Mouse (Mus musculus) CD4-positive, CD25-positive, alpha-beta regulatory T cell, adult 2 months (primary cell): ENCODE data around the gene Sumf1.
A peak's percentile ranks its signal among the peaks of the same experiment; 100 is the strongest.

Experiments used
- DNase-seq: peaks from one replicate; pipeline ENCODE4 v3.0.0-alpha.2; 2012; ENCODE audit warnings: low read depth, low spot score

The Sumf1 gene

DNA sequence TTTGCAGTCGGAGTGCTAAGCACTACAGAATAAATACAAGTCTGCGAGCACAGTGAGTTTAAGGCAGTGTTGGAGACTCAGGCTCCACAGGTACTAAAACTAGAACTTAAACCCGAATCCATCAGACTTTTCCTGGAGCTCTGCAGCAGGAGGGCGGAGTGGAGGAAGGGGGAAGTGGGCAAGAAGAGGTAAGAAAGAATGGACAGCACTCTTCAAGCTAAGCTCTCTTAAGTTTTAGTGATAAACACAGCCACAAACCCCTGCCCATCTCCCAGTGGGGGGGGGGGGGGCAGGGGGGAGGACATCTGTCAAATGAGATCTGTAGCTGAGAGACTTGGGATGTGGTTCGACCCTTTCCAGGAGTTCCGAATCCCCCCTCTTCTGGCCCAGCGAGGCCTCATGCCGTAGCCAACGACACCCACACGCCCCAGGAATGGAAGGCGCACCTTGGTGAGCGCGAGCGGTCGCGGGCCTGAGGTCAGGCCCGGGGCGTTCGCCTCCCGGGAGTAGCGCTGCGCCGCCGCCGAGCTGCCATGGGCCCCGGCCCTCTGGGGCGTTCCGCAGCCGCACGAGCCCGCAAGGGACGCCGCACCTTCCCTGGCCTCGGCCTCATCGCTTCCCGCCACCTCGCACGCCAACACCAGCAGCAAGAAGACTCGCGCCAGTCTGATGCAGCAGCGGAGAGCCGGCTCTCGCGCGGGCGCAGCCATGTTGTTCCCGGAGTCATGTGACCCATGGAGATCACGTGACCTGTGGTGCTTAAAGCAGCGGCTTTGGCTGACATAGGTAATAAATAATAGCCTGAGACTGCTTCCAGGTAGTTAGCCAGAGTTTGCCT is at the start of gene Sumf1:
Gene Sumf1, minus strand, starts transcription at position 736 of the 838 bp plus-strand sequence.
- peak; percentile 94 for DNase-seq

DNA sequence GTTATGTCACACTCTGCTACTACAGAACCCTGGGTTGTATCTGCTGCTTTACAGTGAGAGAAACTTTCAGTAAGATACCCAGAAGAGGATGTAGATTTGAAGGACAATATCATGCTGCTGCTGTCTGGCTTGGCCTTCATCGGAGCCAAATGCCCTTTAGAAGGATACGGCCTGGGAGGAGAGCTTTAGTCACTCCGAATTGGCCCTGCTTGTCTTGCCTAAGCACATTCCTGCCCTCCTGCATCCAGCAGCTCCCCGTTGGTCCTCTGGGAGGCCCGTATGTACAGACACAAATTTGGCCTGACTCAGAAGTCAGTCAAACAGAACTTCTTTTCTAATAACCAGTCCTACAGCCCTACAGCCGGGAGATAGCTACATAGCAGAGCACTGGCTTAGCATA is 49.2 kb upstream of the Sumf1 start:
- no peak for DNase-seq

DNA sequence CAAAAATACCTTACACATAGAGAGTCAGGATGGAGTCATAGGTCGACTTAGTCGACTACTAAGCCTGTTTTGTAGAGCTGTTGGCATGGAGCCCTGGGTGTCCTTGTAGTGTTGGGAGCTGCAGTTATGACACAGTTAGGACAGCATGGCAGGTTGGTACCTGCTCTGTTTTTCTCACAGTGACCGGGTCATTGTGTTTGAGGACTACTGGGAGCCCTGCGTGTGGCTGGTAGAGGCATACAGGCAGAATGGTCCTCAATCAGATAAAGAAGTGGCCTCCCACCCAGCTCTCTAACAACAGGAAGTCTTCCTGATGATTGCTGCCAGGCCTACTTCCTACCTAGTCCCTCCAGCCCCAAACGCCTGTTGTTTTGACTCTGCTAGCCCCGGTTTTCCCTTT is 47.7 kb upstream of the Sumf1 start:
- no peak for DNase-seq

DNA sequence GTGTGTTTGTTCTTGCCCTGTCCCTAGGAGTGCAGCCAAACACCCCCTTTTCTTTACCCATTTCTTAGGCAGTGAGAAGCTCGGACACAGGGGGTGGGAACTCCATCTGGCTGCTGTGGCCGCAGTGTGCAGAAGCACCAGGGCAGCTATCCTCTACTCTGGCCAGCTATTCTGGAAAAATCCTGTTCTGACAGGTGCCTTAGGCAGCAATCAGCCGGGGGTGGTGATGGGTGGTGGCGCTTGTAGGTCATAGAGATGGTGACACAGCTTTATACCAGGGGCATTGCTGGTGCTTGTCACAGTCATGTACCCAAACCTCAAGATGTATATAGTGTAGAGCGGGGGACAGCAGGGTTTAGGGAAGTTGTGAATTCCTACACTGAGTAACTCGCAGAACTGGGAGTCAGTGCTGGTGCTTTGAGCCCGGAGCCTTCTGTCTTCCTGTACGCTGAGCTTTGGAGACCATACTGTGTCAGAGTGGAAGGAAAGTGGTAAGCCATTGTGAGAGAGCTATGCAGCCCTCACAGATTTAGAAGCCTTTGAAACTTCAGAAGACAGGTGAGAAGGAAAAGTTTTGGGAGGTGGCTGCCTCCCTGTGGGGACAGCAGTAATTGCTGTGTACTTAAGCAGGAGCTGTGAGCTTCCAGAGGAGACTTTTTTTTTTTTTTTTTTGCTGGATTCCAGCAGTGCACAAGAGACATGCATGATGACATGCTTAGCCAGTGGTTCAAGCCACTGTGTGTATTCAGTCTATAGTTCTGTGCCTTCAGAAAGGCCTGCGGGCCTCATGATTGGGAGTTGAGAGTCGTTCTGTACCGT is 46.7 kb upstream of the Sumf1 start:
- no peak for DNase-seq

DNA sequence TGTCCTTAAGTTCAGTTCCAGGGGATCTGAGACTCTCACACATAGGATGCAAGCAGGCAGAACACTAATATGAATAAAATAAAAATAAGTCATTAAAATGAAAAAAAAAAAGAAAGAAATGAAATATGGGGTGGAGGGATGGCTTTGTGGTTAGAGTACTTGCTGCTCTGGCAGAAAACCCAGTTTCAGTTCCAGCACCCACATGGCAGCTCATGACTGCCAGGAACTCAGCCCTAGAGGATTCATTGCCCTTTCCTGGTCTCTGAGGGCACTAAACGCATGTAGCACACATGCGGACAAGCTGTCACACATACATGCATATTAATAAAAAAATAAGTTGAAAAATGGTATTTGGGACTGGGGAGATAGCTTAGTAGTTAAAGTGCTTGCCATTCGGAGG is 45.2 kb upstream of the Sumf1 start:
- DNase-seq, result no peak

DNA sequence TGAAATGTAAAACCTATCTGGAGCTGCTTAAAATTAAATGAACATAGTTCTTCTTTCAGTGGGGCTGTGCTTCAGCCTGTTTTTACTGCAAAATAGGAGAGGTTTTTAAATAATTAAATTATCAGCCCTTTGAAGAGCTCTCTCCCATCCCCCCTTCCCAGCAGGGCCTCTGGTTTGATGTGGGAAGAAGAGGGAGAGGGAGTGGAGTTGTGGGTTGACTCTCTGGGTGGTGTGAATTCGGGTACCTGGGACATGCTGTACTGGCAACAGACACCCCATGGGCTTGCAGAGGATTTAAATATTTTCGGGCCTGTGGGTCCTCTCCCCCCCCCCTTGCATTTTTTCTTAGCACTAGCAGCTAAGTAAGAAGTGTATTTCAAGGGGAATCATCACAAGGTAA is 43.2 kb upstream of the Sumf1 start:
- DNase-seq, result no peak

DNA sequence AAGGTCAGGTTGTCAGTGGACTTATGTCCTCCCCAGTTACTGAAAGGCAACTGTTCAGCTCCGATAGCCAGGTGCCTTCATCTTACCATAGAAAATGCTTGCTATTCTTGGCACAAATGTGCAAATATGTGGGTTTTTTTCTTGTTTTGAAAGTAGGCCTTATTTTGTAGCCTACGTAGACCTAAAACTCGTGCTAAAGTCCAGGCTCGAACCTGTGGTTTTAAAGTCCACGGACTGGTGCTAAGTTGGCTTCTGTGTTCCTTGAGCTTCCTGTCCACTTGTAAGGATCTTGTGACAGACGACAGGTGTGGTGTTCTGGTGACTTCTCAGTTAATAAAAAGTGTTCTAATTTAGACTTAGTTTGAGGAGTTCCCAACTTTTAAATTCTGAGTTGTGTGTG is 42.7 kb upstream of the Sumf1 start:
- no peak for DNase-seq

DNA sequence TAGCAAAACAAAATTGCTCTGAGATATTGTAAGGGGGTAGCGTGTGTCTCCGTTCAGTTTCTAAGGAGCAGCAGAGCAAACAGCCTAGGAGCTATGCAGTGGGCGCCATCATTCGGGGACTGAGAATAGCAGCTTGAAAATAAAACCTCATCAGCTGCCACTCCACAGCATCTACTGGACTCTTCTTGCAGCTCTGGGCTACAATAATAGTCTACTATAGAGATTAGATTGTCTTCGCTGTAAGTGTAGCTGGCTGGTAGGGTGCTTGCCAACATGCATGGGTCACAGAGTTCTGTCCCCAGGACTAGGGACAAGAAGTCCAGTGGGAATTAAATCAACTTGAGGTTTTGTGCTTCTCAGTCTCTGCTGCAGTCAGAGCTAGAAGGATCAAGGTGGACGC is 42.1 kb upstream of the Sumf1 start:
- no peak for DNase-seq

DNA sequence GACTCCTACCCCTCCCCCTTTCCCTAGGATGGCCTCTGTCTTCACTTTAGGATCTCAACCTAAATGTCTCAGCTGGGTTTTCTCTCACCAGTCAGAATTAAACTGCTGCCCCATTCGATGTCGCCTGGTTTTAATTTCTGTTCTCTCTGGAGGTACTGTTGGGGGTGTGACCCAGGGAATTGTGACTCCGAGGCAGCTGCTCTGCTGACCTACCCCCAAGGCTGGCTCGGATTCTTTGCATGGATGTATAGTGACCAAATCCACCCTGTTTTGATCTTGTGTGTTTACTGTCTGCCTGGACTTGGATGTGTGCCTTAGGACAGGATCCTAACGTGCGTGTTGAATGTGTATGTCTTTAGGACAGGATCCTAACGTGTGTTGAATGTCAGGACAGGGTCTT is 40.8 kb upstream of the Sumf1 start:
- DNase-seq, result no peak

DNA sequence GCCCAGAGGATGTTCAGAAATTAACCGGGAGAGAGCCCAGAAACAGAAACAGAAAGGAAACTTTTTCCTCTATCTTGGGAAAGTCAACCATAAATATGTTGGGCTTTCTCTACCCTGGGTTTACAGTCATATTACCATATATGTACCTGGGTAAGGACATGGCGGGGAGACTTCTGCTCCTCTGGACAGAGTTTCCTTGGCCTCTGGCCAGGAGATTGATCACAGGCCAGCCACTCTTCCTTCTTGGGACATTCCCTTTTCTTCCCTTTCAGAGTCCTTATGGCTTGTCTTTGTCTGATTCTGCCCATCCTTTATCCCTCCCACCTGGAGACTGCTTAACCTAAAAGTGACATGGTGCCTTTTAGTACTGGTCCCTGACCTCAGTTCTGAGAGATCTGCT is 39.6 kb upstream of the Sumf1 start:
- no peak for DNase-seq

DNA sequence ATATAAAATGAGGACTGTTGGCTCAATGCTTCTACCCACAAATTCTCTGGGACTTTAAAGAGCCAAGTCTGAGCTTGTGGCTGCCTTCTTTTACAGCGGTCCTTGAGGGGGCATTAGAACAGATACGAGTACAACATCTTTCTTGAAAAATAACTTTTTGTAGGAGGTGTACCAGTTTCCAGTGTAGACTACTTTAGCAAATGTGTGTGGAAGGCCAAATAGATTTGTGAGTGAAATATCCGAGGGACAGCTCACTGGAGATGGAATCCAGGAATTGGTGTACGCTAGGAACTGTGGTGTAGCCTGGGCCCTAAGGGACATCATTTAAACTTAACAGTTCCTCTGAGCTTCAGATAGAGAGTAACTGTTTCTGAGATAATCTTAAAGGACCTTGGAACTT is 39.0 kb upstream of the Sumf1 start:
- no peak for DNase-seq

DNA sequence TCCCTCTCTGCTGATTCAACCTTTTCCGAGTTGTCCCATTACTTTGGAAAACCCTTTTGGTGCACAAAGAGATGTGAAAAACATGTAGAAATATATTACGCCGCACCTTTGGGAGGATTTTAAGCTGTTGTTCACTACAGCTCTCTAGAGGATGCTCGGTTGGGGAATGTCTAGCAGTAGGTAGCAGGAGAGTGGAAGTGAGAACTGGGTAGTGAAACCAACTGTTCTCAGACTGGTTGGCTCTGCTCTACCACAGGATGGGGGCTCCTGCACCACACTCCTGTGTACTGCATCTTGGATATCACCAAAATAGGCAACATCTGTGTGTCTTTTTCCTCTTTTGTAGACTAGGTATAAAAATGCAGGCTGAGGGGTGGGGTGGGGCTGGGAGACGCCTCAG is 37.5 kb upstream of the Sumf1 start:
- no peak for DNase-seq

DNA sequence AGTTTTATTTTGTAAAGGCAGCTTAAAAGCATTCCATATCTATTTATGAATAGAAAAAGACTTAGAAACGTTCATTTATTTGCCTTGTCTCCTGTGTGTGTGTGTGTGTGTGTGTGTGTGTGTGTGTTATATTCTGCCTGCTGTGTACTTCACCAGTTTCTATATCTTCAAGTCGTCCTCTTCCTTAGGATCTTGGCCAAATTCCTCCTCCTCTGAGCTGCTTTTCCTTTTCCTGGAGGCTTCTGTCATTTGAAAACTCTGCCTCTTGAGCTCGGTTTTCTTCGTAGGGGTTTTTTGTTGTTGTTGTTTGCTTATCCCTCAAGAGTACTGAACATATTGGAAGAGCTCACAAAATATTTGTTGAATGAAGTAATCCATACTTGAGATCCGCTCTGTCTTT is 37.1 kb upstream of the Sumf1 start:
- DNase-seq, result no peak

DNA sequence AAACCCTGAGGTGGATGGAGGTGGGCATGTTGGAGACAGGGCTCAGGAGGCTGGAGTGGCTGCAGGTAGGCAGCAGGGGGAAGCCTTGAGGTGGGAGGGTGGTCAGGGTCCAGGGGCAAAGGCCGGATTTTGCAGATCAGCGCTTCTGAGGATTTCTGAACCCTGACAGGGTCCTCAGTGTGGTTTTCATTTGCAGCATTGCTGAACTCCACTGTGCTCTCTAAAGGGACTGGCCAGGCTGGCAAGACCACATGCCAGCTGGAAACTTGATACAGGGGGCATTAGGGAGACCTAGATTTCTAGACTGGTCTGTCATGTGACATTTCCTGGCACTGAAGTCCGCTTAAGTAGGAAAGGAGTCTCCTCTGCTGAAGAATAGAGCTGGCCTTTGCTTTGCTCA is 32.6 kb upstream of the Sumf1 start:
- DNase-seq, result no peak

DNA sequence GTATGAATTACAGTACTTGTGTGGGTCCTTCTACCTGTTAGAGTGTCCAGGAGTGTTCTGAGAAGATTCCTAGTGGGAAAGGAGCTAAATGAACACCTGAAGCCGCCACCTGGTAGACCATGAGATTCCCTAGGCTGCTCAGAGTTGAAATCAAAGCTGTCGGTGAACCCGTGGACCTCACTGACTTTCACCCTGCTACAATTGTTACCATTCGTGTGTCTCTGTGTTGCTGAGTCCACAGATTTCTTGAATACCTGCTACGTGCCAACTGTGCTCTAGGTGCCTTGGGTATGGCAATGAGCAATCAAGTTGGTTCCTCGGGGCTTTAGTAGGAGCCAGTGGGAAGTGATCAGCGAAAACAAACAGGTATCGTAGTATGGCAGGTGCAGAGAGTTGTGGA is 31.4 kb upstream of the Sumf1 start:
- no peak for DNase-seq

DNA sequence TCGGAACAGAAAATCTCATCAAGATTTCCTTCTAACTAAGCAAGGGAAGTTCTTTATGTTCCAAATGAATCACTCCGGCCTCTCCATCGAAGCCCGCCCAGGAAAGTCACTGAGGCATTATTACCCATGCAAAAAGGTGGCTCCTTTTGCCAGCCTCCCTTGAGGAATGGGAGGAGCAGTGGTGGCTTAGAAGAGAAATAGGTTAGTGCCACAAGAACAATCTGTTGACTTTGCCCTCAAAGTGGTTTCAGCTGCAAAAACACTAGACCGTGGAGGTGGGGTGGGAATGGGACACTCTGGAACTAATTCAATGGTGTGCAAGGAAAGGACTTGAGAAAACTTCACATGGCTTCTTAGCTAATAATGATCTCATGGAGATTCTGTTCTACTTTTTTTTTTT is 30.7 kb upstream of the Sumf1 start:
- DNase-seq, result no peak

DNA sequence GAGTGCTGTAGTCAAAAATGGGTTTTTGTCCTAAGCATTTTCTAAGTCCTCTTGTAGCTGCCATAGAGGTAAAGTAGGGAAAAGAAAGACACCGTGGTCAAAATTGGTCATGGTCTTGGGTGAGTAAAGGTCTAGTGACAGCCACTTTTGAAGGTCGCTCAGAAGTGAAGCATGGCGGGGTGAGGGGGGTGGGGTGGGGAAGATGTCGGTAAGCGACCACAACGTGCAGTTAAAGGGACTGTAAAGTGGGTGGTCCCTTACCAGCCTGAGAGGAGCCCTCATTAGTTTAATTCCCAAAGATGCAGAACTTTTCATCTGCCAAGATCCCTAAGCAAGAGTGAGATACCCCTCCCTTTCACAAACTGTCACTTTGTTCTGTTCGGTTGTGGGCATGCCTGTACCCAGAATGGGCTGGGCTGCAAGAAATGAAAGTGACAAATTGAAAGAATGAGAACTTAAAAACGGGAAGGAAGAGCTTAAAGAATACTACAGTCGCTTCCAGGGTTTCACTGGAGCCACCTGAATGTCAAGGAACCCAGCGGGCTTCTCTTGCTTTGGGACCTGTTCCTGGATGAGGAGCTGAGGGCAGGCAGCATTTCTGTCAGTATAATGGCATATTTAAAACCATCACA is 29.0 kb upstream of the Sumf1 start:
- peak; percentile 34 for DNase-seq

DNA sequence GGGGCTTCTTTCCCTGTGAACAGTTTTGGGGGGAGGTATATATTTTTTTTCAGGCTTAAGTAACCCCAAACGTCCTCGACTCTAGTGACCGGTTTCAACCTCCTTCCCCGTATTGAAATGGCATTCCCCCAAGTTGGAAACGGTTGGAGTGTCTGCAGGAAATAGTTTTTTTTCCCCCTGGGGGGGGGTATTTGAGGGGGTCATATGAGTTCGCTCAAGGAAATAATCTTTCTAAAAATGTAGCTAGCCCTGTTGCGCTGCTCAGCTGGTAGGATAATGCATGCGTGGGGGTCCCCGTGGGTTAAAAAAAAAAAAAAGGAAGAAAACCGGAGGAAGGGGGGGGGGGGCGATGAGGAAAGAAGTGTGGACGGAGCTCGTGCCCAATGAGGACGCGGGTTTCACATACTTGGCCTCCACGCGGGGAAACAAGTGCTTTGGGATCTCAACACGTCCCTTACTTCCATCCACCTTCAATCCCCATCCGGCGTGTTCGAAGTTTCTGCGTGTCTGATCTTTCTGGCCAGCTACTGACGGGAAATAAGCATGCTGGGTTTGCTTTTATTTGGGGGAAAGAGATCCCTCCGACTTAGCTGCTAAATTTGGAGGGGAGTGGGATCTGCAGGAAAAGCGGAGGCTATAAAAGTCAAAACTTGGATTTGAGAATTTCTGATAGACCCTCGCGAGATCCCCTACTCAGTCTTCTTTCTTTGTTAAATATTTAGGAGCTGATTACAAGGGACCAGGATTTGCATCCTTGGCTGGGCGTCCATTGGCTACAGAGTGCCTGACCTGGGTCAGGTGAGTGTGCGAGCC is 28.3 kb upstream of the Sumf1 start:
- DNase-seq, result peak; percentile 47

DNA sequence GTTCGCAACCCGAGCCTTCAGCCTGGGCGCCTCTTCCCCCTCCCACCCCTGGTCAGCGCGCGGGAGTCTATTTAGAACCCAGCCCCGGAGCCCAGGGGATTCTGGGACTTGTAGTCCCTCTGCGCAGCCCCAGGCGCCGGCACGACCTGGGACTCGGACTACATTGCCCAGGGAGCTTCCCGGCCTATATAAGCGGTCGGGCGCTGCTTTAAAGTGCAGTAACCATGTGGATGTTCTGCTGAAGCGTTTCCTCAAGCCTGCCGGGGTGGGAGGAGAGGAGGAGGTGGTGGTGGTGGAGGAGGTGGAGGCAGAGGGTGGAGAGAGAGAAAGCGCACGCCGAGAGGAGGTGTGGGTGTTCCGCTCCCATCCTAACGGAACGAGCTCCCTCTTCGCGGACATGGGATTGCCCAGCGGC is 27.5 kb upstream of the Sumf1 start, which contains the start of gene Itpr1:
Gene Itpr1, plus strand, starts transcription at position 216 of the 415 bp plus-strand sequence.
- peak; percentile 98 for DNase-seq

DNA sequence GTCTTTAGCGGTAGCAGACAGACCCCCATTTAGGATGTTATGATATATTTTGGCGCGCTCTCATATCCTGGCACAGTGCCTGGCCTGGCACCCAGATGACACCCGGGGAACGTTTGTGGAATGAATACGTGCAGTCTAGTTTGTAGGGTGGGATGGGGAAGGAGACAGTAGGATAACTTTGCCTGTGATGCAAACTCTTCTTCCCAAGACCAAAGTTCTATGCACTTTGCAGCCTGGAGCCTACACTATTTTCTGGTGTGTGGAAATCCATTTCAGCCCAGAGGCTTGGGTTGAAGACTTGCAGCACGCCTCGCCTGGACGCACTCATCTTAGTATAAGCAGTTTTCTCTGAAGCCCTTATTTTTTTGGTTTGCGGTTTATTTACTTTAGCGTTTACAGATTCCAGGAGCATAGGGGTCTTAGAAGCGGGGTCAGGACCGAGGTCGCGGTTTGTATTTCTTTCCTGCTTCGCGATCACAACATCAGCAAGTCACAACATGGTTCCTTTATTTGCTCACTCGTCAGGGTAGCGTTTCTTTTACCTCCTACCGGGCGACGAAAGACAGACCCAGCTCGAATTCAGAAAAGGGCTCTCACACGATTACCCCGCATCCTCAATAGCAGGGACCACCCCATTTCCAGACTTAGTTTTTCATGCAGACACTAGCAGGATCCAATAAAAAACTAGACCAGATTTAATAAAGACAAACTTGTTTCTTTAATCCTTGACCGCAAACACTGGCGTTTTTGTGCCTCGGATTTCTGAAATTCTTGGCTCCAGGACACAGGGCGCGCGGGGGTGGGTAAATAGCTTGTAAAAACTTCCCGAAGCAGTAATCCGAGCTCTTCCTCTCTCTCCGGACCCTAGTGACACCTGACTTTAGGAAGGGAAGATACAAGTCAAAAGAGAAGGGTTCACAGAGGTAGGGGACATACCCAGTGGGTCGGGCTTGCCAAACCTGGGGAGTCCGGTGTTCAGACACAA is 26.8 kb upstream of the Sumf1 start:
- peak; percentile 36 for DNase-seq
